Mouse (Mus musculus): Measurements from ENCODE around the gene Itgav.
"Not testable (repeated sequence)": the region's sequence is repeated elsewhere in the genome, so short reads cannot be mapped to it uniquely, and the experiment has no call there.

DNA sequence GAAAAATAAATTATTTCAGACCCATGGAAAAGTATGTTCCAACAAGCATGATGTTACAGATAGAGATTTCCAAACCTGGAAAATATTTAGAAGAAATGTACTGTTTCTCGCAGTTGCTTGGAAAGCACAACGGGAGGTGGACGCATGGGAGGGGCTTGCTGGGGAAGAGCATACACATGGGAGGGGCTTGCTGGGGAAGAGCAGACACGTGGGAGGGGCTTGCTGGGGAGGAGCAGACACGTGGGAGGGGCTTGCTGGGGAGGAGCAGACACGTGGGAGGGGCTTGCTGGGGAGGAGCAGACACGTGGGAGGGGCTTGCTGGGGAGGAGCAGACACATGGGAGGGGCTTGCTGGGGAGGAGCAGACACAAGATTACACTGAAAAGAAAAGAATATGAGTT lies 10.9 kb upstream of the Itgav start:
- TF ChIP-seq CTCF, POLR2A (IDR thresholded peaks at IDR 0.05; ENCODE audit: insufficient read depth, low read depth, low read length): not testable (repeated sequence)

All from olfactory bulb, adult 2 months (tissue).